Mouse (Mus musculus) right cerebral cortex, postnatal 14 days (tissue): ENCODE data around the gene Jdp2.

ENCODE experiments used
- DNase-seq: peaks from one replicate; pipeline ENCODE4 v3.0.0; 2022

The Jdp2 gene

GRCm38 (mm10) chr12:85598611-85599477 is at the start of gene Jdp2:
Gene Jdp2 (plus strand): TSS chr12:85599027.
- peak; percentile 76 for DNase-seq

- DNase-seq = no peak
These were observed 49.2 kb upstream of the Jdp2 start for GRCm38 (mm10) chr12:85549661-85550060.

- DNase-seq = no peak
These were observed 48.4 kb upstream of the Jdp2 start for GRCm38 (mm10) chr12:85550435-85550834.

GRCm38 (mm10) chr12:85559299-85559698 is 39.5 kb upstream of the Jdp2 start:
- DNase-seq = no peak

- DNase-seq = no peak
These were observed 33.4 kb upstream of the Jdp2 start for GRCm38 (mm10) chr12:85565441-85565840.

GRCm38 (mm10) chr12:85568298-85568697 is 30.5 kb upstream of the Jdp2 start:
- no peak for DNase-seq

- DNase-seq = no peak
These were observed 29.3 kb upstream of the Jdp2 start for GRCm38 (mm10) chr12:85569393-85570157.

GRCm38 (mm10) chr12:85570158-85570540 is 28.7 kb upstream of the Jdp2 start:
- DNase-seq = no peak

GRCm38 (mm10) chr12:85571312-85571711 is 27.5 kb upstream of the Jdp2 start:
- DNase-seq = peak; percentile 37

- DNase-seq = peak; percentile 23
These were observed 26.8 kb upstream of the Jdp2 start for GRCm38 (mm10) chr12:85572047-85572475.

GRCm38 (mm10) chr12:85574806-85575495 is 23.9 kb upstream of the Jdp2 start:
- no peak for DNase-seq

GRCm38 (mm10) chr12:85575496-85575840 is 23.4 kb upstream of the Jdp2 start:
- no peak for DNase-seq

GRCm38 (mm10) chr12:85581261-85582066 is 17.4 kb upstream of the Jdp2 start:
- DNase-seq = no peak

- no peak for DNase-seq
These were observed 16.8 kb upstream of the Jdp2 start for GRCm38 (mm10) chr12:85582067-85582316.

- DNase-seq = no peak
These were observed 13.0 kb upstream of the Jdp2 start for GRCm38 (mm10) chr12:85585761-85586258.

GRCm38 (mm10) chr12:85589870-85590382 is 8.9 kb upstream of the Jdp2 start:
- no peak for DNase-seq

- DNase-seq = no peak
These were observed 5.9 kb upstream of the Jdp2 start for GRCm38 (mm10) chr12:85592943-85593342.

GRCm38 (mm10) chr12:85594390-85594789 is 4.4 kb upstream of the Jdp2 start:
- no peak for DNase-seq

- no peak for DNase-seq
These were observed 774 bp upstream of the Jdp2 start for GRCm38 (mm10) chr12:85598053-85598452.

- DNase-seq = peak; percentile 44
These were observed 788 bp downstream of the Jdp2 start for GRCm38 (mm10) chr12:85599478-85600152.

GRCm38 (mm10) chr12:85600637-85601036 is 1.8 kb downstream of the Jdp2 start:
- no peak for DNase-seq

GRCm38 (mm10) chr12:85601531-85601930 is 2.7 kb downstream of the Jdp2 start:
- DNase-seq = no peak
